Mouse (Mus musculus) hindbrain, postnatal 0 days (tissue): ENCODE results near the gene Capn13. TPM values are rescaled to one million over a fixed set of nuclear protein-coding genes. Genes with fewer than 3 reads are reported as not detected.

Source experiments
- ATAC-seq: fragments of 200-750 bp; cut with Nextera tagmentation; 2 replicates; pipeline ENCODE4 v1.8.0; 2017; ENCODE audit warnings: mild to moderate bottlenecking, moderate TSS enrichment, moderate library complexity
- DNase-seq: peaks from one replicate; pipeline ENCODE4 v3.0.0-alpha.2; 2015; ENCODE audit warnings: low spot score
- H3K27ac ChIP-seq: fragments of 300-500 bp; sonication (generic); 2 replicates; pipeline ENCODE4 v1.5.1; 2014; ENCODE audit warnings: mild to moderate bottlenecking
- H3K27me3 ChIP-seq: fragments of 300-500 bp; sonication (generic); 2 replicates; pipeline ENCODE4 v1.6.1; 2014; ENCODE audit warnings: low read length, mixed read lengths; ENCODE audit not compliant: insufficient read depth
- H3K36me3 ChIP-seq: fragments of 300-500 bp; sonication (generic); 2 replicates; pipeline ENCODE4 v1.6.1; 2014; ENCODE audit warnings: low read length, mixed read lengths; ENCODE audit not compliant: insufficient read depth
- H3K4me1 ChIP-seq: fragments of 300-500 bp; sonication (generic); 2 replicates; pipeline ENCODE4 v1.6.1; 2014; ENCODE audit warnings: antibody characterized with exemption, low read length, mixed read lengths; ENCODE audit not compliant: insufficient read depth
- H3K4me2 ChIP-seq: fragments of 300-500 bp; sonication (generic); 2 replicates; pipeline ENCODE4 v1.6.1; 2014; ENCODE audit warnings: low read depth, mild to moderate bottlenecking, low read length, moderate library complexity, mixed read lengths
- H3K4me3 ChIP-seq: fragments of 300-500 bp; sonication (generic); 2 replicates; pipeline ENCODE4 v1.5.1; 2014; ENCODE audit warnings: low read length
- H3K9ac ChIP-seq: fragments of 300-500 bp; sonication (generic); replicated peaks from 2 replicates; pipeline ENCODE4 v1.6.1; 2014; ENCODE audit warnings: mild to moderate bottlenecking, low read length, moderate library complexity, mixed read lengths
- H3K9me3 ChIP-seq: fragments of 300-500 bp; sonication (generic); 2 replicates; pipeline ENCODE4 v1.6.1; 2016; ENCODE audit warnings: low read length, mixed read lengths
- CTCF ChIP-seq: IDR thresholded peaks from 2 replicates; pipeline ENCODE4 v1.5.1; 2016; ENCODE audit warnings: antibody characterized with exemption, control low read depth, low read depth
- WGBS: fragments of 180-500 bp; shearing (Covaris S2); extraction: QIAGEN DNeasy Blood & Tissue Kit; methylation state at CpG from one replicate; pipeline ENCODE4 v1.1.7; 2014; 5-methylcytosine and 5-hydroxymethylcytosine counted together
- polyA plus RNA-seq: library from polyadenylated mRNA; unstranded; fragments of >200 nt; fragmentation: Nextera tagmentation; extraction: Ambion mirVana; gene quantifications from 2 replicates; pipeline ENCODE4 v1.2.1, GENCODE M21; 2015
- total RNA-seq: library from RNA; depleted of rRNA; stranded (reverse); fragments of >200 nt; gene quantifications from 2 replicates; pipeline ENCODE4 v1.2.3, GENCODE M21; 2014

Capn13 gene
- total and polyA plus RNA-seq, 2 experiments from 2014 or later, result 0.10 to 0.23 TPM

- Histone ChIP-seq H3K36me3 (no peaks in the 10 kb centered on the region), H3K4me2 (no peak overlapping the region), H3K27ac (no peak overlapping the region), H3K4me1 (peaks cover 3% of the 10 kb centered on the region; the same call in 1 of the 2 replicates), H3K27me3 (no peaks in the 10 kb centered on the region), H3K9me3 (no peaks in the 10 kb centered on the region), H3K9ac (no peak overlapping the region), H3K4me3 (no peak overlapping the region)
- peak; percentile 57; the same call in 1 of the 2 replicates for ATAC-seq
- 78% methylated on average over 6 of the region's 6 CpGs for WGBS
- DNase-seq, result no peak
- peak; percentile 47; the same call in 1 of the 2 replicates for TF ChIP-seq CTCF
Measured at GRCm38 (mm10) chr17:73343632-73344390, 56.9 kb downstream of the Capn13 start.

- H3K9ac ChIP-seq, result no peak overlapping the region
- no peak for DNase-seq
- H3K36me3 ChIP-seq, result no peaks in the 10 kb centered on the region
- 0 out of 2 replicates have a peak, but pooled peaks have one; percentile 27 for ATAC-seq
- WGBS, result 53% methylated on average over 14 of the region's 14 CpGs
- no peaks in the 10 kb centered on the region for H3K27me3 ChIP-seq
- H3K9me3 ChIP-seq, result no peaks in the 10 kb centered on the region
- H3K27ac ChIP-seq, result no peak overlapping the region
- TF ChIP-seq CTCF, result no peak
- H3K4me3 ChIP-seq, result no peak overlapping the region
- no peak overlapping the region for H3K4me2 ChIP-seq
- peaks cover 3% of the 10 kb centered on the region; the same call in 1 of the 2 replicates for H3K4me1 ChIP-seq
Measured at GRCm38 (mm10) chr17:73342673-73343072, 58.0 kb downstream of the Capn13 start.

DNA sequence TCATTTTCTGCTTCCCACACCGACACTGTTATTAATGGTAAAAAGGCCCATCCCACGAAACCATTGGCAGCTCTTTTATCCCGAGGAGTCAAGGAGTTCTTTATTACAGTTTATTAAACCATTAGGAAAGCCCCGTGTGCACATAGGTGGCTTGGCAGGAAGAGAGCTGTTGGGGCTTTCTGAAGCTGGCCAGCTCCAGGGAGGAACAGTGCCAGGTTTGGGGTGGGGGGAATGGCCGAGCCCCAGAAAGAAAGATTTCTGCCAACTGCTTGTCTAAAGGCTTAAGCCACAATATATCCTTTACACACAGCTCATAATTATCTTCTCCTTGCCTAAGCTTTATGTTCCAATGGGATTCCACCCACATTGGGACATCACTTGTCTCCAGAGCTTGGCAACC, 71.6 kb downstream of the Capn13 start:
- H3K4me3 ChIP-seq, result no peak overlapping the region
- H3K27me3 ChIP-seq, result no peaks in the 10 kb centered on the region
- no peak overlapping the region for H3K9ac ChIP-seq
- ATAC-seq (0 out of 2 replicates have a peak, but pooled peaks have one; percentile 39), DNase-seq (peak; percentile 63)
- H3K36me3 ChIP-seq, result no peaks in the 10 kb centered on the region
- no peak for TF ChIP-seq CTCF
- H3K4me2 ChIP-seq, result no peak overlapping the region
- 36% methylated on average over 5 of the region's 5 CpGs for WGBS
- no peaks in the 10 kb centered on the region for H3K9me3 ChIP-seq
- peaks cover 13% of the 10 kb centered on the region; the same call in 1 of the 2 replicates for H3K4me1 ChIP-seq
- H3K27ac ChIP-seq, result peak overlapping the region; percentile 20; the same call in 1 of the 2 replicates

GRCm38 (mm10) chr17:73325314-73325713, 75.4 kb downstream of the Capn13 start:
- ATAC-seq, result peak; percentile 77
- H3K4me2 ChIP-seq, result no peak overlapping the region
- 12% methylated on average over 6 of the region's 6 CpGs for WGBS

GRCm38 (mm10) chr17:73324732-73325131, 75.9 kb downstream of the Capn13 start:
- Histone ChIP-seq H3K9ac (no peak overlapping the region), H3K4me1 (peaks cover 13% of the 10 kb centered on the region; the same call in 1 of the 2 replicates), H3K9me3 (no peaks in the 10 kb centered on the region), H3K36me3 (no peaks in the 10 kb centered on the region), H3K27me3 (no peaks in the 10 kb centered on the region), H3K4me3 (no peak overlapping the region), H3K4me2 (no peak overlapping the region), H3K27ac (peak overlapping the region; percentile 60; the same call in 1 of the 2 replicates)
- 48% methylated on average over 6 of the region's 6 CpGs for WGBS
- DNase-seq (peak; percentile 64), ATAC-seq (no peak)
- TF ChIP-seq CTCF, result no peak

More at GRCm38 (mm10) chr17:73325314-73325713, 75.4 kb downstream of the Capn13 start:
- DNase-seq, result peak; percentile 69
- Histone ChIP-seq H3K9me3 (no peaks in the 10 kb centered on the region), H3K36me3 (no peaks in the 10 kb centered on the region), H3K27me3 (no peaks in the 10 kb centered on the region), H3K9ac (no peak overlapping the region), H3K4me3 (no peak overlapping the region), H3K4me1 (peaks cover 13% of the 10 kb centered on the region; the same call in 1 of the 2 replicates), H3K27ac (peak overlapping the region; percentile 60)
- no peak for TF ChIP-seq CTCF

GRCm38 (mm10) chr17:73323981-73324380, 76.7 kb downstream of the Capn13 start:
- WGBS, result 65% methylated on average over 3 of the region's 3 CpGs
- TF ChIP-seq CTCF, result no peak
- Histone ChIP-seq H3K27me3 (no peaks in the 10 kb centered on the region), H3K9me3 (no peaks in the 10 kb centered on the region), H3K27ac (peak overlapping the region; percentile 60), H3K9ac (no peak overlapping the region), H3K36me3 (no peaks in the 10 kb centered on the region), H3K4me1 (peaks cover 13% of the 10 kb centered on the region; the same call in 1 of the 2 replicates), H3K4me2 (no peak overlapping the region), H3K4me3 (no peak overlapping the region)
- DNase-seq, result no peak
- no peak for ATAC-seq

GRCm38 (mm10) chr17:73314786-73315185, 85.9 kb downstream of the Capn13 start:
- no peak overlapping the region for H3K4me2 ChIP-seq
- no peak overlapping the region for H3K9ac ChIP-seq
- WGBS, result 95% methylated on average over 13 of the region's 13 CpGs
- DNase-seq (no peak), ATAC-seq (no peak)
- no peaks in the 10 kb centered on the region for H3K9me3 ChIP-seq
- no peaks in the 10 kb centered on the region for H3K4me1 ChIP-seq
- TF ChIP-seq CTCF, result no peak
- H3K4me3 ChIP-seq, result no peak overlapping the region
- H3K36me3 ChIP-seq, result no peaks in the 10 kb centered on the region
- H3K27ac ChIP-seq, result no peak overlapping the region
- no peaks in the 10 kb centered on the region for H3K27me3 ChIP-seq
